Mouse (Mus musculus) heart, adult 2 months (tissue): ENCODE results near the gene Timd4. TPM values are rescaled to one million over a fixed set of nuclear protein-coding genes. Genes with fewer than 3 reads are reported as not detected.

Experiments
- DNase-seq, 2 experiments: peaks; one replicate each; pipeline ENCODE4 v3.0.0; 2021
- H3K27ac ChIP-seq: fragments of 200-600 bp; 2 replicates; pipeline ENCODE4 v1.8.1; 2022
- H3K27me3 ChIP-seq: fragments of 200-500 bp; 2 replicates; pipeline ENCODE4 v1.6.1; 2012; ENCODE audit warnings: mild to moderate bottlenecking, low read length, inconsistent platforms, mixed read lengths; ENCODE audit not compliant: control insufficient read depth, insufficient read depth
- H3K36me3 ChIP-seq: fragments of 200-500 bp; 2 replicates; pipeline ENCODE4 v1.6.1; 2012; ENCODE audit warnings: low read length, inconsistent platforms; ENCODE audit not compliant: control insufficient read depth, insufficient read depth
- H3K4me1 ChIP-seq: fragments of 200-500 bp; 2 replicates; pipeline ENCODE4 v1.6.1; 2011; ENCODE audit warnings: low read length; ENCODE audit not compliant: control insufficient read depth, insufficient read depth
- H3K4me3 ChIP-seq: fragments of 200-600 bp; 2 replicates; pipeline ENCODE4 v1.8.1; 2022
- H3K79me2 ChIP-seq: fragments of 200-500 bp; replicated peaks from 2 replicates; pipeline ENCODE4 v1.6.1; 2012; ENCODE audit warnings: mild to moderate bottlenecking, inconsistent platforms, low read length, moderate library complexity, mixed read lengths; ENCODE audit not compliant: control insufficient read depth, insufficient read depth
- H3K9ac ChIP-seq: fragments of 200-500 bp; 2 replicates; pipeline ENCODE4 v1.6.1; 2012; ENCODE audit warnings: low read depth, mild to moderate bottlenecking, control low read depth, inconsistent platforms, low read length, mixed read lengths
- CTCF ChIP-seq: fragments of 200-600 bp; IDR thresholded peaks from 2 replicates; pipeline ENCODE4 v1.8.1; 2022; ENCODE audit warnings: antibody characterized with exemption, mild to moderate bottlenecking, moderate library complexity
- EP300 ChIP-seq: fragments of 200-500 bp; IDR thresholded peaks from 2 replicates; pipeline ENCODE4 v1.6.1; 2011; ENCODE audit warnings: low read depth, low read length, control low read depth; ENCODE audit not compliant: insufficient read depth
- POLR2A ChIP-seq: fragments of 200-500 bp; IDR thresholded peaks from 2 replicates; pipeline ENCODE4 v1.6.1; 2011; ENCODE audit warnings: mild to moderate bottlenecking, low read depth, low read length, control low read depth; ENCODE audit not compliant: insufficient read depth
- whole genome bisulfite sequencing: fragments of 180-500 bp; shearing (Covaris S2); methylation state at CpG from one replicate; pipeline ENCODE4 v1.1.7; 2018; 5-methylcytosine and 5-hydroxymethylcytosine counted together
- intact Hi-C: fragments of 180-260 bp; cut with DNase I; formaldehyde crosslinking; loops from one replicate; pipeline ENCODE4 v1.15.1; 2025
- polyA plus RNA-seq: library from polyadenylated mRNA; depleted of rRNA; stranded (reverse); fragments of >200 nt; gene quantifications from 2 replicates; pipeline ENCODE4 v1.2.3, GENCODE M21; 2012
- total RNA-seq, 2 experiments: library from RNA; stranded (reverse); gene quantifications; 2 replicates each; pipeline ENCODE4 v1.2.3; 2021

Gene Timd4
- total and polyA plus RNA-seq, 3 experiments: 1.2 to 1.6 (median 1.5) TPM

DNA sequence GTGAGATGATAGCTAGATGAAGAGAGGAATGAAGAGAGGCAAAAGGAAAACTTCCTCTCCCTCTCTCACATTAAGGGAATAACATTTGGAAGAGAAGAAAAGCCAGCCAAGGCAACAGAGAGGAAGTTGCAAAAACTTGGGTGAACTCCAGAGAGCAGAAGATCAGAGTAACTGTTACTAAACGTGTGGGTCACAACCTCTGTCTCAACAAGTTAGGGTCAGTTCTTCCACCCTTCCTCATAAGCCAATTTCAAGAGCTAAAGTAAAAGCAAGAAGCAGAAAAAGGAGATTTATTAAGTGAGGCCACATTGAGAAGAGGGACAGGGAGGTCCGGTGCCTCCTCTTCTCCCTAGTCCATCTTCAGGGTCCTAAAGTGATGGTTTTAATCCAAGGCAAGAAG is 19.7 kb downstream of the Timd4 start:
- Histone ChIP-seq H3K4me3 (no peak overlapping the region), H3K9ac (no peak overlapping the region), H3K36me3 (no peaks in the 10 kb centered on the region), H3K27ac (no peak overlapping the region), H3K27me3 (no peaks in the 10 kb centered on the region), H3K4me1 (no peaks in the 10 kb centered on the region), H3K79me2 (no peaks in the 10 kb centered on the region)
- intact Hi-C loops: no loop called here
- TF ChIP-seq EP300 (no peak), CTCF (no peak), POLR2A (no peak)
- no peak for DNase-seq
- WGBS: 55% methylated on average over 2 of the region's 2 CpGs

GRCm38 (mm10) chr11:46835080-46835479 is 24.5 kb downstream of the Timd4 start:
- H3K27ac ChIP-seq: no peak overlapping the region
- intact Hi-C loops: no loop called here
- no peak overlapping the region for H3K4me3 ChIP-seq
- DNase-seq: no peak
- H3K27me3 ChIP-seq: no peaks in the 10 kb centered on the region
- no peak overlapping the region for H3K9ac ChIP-seq
- no peaks in the 10 kb centered on the region for H3K4me1 ChIP-seq
- TF ChIP-seq EP300 (no peak), POLR2A (no peak), CTCF (no peak)
- WGBS: 33% methylated on average over 1 of the region's 1 CpGs
- H3K79me2 ChIP-seq: no peaks in the 10 kb centered on the region
- H3K36me3 ChIP-seq: no peaks in the 10 kb centered on the region

DNA sequence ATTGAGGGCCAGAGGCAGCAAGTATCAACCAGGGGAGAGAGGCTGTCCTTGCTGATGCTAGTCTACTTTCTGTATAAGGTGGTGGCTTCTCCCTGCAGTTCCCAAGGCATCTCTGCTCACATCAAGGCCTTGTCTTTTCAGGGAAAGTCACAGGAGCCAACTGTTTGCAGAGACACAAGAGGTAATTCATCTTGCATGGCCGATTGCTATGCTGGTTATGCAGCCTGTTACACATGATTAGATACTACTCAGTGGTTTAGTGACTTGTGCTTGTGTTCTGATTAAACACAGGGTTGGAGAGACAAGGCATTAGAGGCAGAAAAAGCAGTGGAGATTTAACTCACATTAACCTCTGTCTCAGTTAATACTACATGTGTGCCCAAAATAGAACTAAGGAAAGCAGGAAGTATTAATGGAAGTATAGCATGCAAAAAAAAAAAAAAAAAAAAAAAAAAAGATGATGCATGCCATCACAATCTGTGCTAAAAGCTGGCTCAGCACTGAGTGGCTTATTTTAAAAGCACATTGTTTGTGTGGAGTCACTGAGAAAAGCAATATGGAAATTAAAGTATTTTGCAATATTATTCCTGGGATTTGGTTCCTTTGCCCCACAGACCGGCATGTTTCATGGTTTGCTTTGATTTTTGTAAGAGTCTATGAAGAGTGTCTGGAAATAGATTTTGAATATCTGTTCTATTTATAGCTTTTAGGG is 31.6 kb downstream of the Timd4 start:
- Histone ChIP-seq H3K4me1 (no peaks in the 10 kb centered on the region), H3K9ac (no peak overlapping the region), H3K27me3 (no peaks in the 10 kb centered on the region), H3K36me3 (no peaks in the 10 kb centered on the region), H3K79me2 (no peaks in the 10 kb centered on the region), H3K27ac (no peak overlapping the region), H3K4me3 (no peak overlapping the region)
- intact Hi-C loops: no loop called here
- WGBS: 46% methylated on average over 2 of the region's 2 CpGs
- DNase-seq: no peak
- no peak for TF ChIP-seq POLR2A
- no peak for TF ChIP-seq CTCF
- no peak for TF ChIP-seq EP300

DNA sequence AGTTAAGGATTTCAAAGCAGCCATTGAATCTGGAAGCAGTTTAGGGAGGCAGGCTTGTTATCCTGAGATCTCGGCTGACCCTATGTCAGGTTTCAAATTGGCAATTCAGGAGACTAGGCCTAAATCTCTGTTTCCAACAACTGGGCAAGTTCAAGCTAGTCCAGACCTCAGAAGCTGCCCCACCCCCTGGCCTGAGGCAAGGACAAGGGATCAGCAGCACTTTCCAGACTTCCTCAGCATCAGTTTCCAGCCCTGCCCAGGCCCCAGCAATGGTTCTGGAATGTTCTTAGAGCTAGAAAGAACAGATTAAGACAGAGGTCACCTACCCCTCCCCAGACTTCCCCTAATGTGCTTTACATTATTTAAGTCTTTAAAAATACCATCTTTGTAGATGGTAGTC is 36.1 kb downstream of the Timd4 start:
- 69% methylated on average over 1 of the region's 1 CpGs for WGBS
- H3K4me1 ChIP-seq: no peaks in the 10 kb centered on the region

GRCm38 (mm10) chr11:46847827-46848220 is 37.2 kb downstream of the Timd4 start:
- WGBS: 64% methylated on average over 3 of the region's 3 CpGs
- Histone ChIP-seq H3K79me2 (no peaks in the 10 kb centered on the region), H3K27me3 (no peaks in the 10 kb centered on the region), H3K27ac (no peak overlapping the region), H3K4me1 (no peaks in the 10 kb centered on the region), H3K36me3 (no peaks in the 10 kb centered on the region), H3K4me3 (no peak overlapping the region), H3K9ac (no peak overlapping the region)
- no peak for TF ChIP-seq POLR2A
- TF ChIP-seq CTCF: no peak
- no peak for TF ChIP-seq EP300
- intact Hi-C loops: no loop called here
- DNase-seq: no peak

More for the DNA sequence above, 36.1 kb downstream of the Timd4 start:
- no peak for DNase-seq
- H3K79me2 ChIP-seq: no peaks in the 10 kb centered on the region
- TF ChIP-seq CTCF (no peak), EP300 (no peak), POLR2A (no peak)
- intact Hi-C loops: no loop called here
- H3K4me3 ChIP-seq: no peak overlapping the region
- no peaks in the 10 kb centered on the region for H3K36me3 ChIP-seq
- H3K27ac ChIP-seq: no peak overlapping the region
- no peak overlapping the region for H3K9ac ChIP-seq
- no peaks in the 10 kb centered on the region for H3K27me3 ChIP-seq

DNA sequence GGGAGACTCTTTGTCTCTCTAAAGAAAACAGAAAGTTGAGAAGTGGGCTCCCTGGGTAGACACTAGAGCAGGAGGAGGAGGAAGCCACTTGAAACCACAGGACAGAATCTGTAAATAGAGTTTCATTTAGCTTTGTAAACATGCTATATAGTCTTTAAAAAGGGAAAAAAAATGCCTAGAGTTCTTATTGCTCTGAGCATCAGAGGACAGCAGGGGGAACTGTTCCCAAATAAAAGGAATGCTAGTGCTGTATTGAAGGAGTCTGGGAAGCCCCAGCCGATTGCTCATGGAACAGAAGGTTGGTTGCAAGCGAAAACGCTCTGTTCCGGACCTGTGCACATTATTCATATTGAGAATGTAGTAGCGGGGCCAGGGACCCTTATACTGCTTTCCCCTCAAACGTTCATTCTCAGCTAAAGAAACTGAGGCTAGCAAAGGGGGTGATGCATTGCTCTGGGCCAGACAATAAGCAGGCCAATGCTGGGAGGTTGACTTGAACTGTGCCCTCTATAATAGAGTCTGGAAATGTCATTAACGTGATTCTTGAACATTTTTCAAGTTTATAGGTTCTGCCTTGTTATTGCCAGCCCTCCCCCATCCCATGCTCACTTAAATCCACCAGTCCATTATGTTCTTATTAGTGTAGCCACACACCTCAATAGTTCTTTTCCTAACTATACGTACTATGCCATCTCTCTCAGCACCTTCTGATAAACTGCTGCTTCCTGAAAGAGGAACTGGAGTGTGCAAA is 37.8 kb downstream of the Timd4 start:
- TF ChIP-seq EP300: no peak
- TF ChIP-seq POLR2A: no peak
- TF ChIP-seq CTCF: peak; percentile 33
- no peaks in the 10 kb centered on the region for H3K4me1 ChIP-seq
- 39% methylated on average over 8 of the region's 8 CpGs for WGBS
- H3K27ac ChIP-seq: no peak overlapping the region
- no peaks in the 10 kb centered on the region for H3K36me3 ChIP-seq
- H3K79me2 ChIP-seq: no peaks in the 10 kb centered on the region
- intact Hi-C loops: no loop called here
- H3K27me3 ChIP-seq: no peaks in the 10 kb centered on the region
- no peak for DNase-seq
- H3K4me3 ChIP-seq: no peak overlapping the region
- no peak overlapping the region for H3K9ac ChIP-seq
